Mouse (Mus musculus): ENCODE data around the gene Aldh16a1. TPM values are rescaled to one million over a fixed set of nuclear protein-coding genes. Genes with fewer than 3 reads are reported as not detected.

Aldh16a1 gene
- polyA plus RNA-seq, 1 experiment: 36.9 TPM

GRCm38 (mm10) chr7:45182199-45182601, 27.8 kb upstream of the Aldh16a1 start:
- H3K9ac ChIP-seq (ENCODE audit: low read depth, poor library complexity, severe bottlenecking): peak overlapping the region; percentile 58
- peak; percentile 81 for TF ChIP-seq POLR2A (IDR thresholded peaks at IDR 0.05; ENCODE audit: insufficient read depth, low read length)
- TF ChIP-seq CTCF (IDR thresholded peaks at IDR 0.05; ENCODE audit: low read depth, low read length): no peak

GRCm38 (mm10) chr7:45181540-45181939, 27.2 kb upstream of the Aldh16a1 start:
- TF ChIP-seq EP300 (IDR thresholded peaks at IDR 0.05; ENCODE audit: insufficient read depth, low read depth, low read length) (0 out of 2 replicates have a peak, but pooled peaks have one; percentile 7), CTCF (IDR thresholded peaks at IDR 0.05; ENCODE audit: low read depth, low read length) (peak; percentile 31), POLR2A (IDR thresholded peaks at IDR 0.05; ENCODE audit: insufficient read depth, low read length) (no peak)
- no peaks in the 10 kb centered on the region for H3K9me3 ChIP-seq (replicated peaks; ENCODE audit: control insufficient read depth, insufficient read depth, low read length, poor library complexity, severe bottlenecking)
- H3K27me3 ChIP-seq (ENCODE audit: control insufficient read depth, insufficient read depth, low read length, poor library complexity, severe bottlenecking): peaks cover 2% of the 10 kb centered on the region
- peak overlapping the region; percentile 41 for H3K9ac ChIP-seq (ENCODE audit: low read depth, poor library complexity, severe bottlenecking)
- peak overlapping the region; percentile 71 for H3K4me3 ChIP-seq (ENCODE audit: low read depth, low read length)
- H3K27ac ChIP-seq (ENCODE audit: insufficient read depth, low read length): no peak overlapping the region
- no peaks in the 10 kb centered on the region for H3K4me1 ChIP-seq (ENCODE audit: control insufficient read depth, insufficient read depth, low read length)
- no peaks in the 10 kb centered on the region for H3K36me3 ChIP-seq (ENCODE audit: control insufficient read depth, insufficient read depth, low read length, poor library complexity, severe bottlenecking)

More at GRCm38 (mm10) chr7:45182199-45182601, 27.8 kb upstream of the Aldh16a1 start:
- H3K27ac ChIP-seq (ENCODE audit: insufficient read depth, low read length): no peak overlapping the region
- H3K27me3 ChIP-seq (ENCODE audit: control insufficient read depth, insufficient read depth, low read length, poor library complexity, severe bottlenecking): peaks cover 2% of the 10 kb centered on the region
- H3K4me1 ChIP-seq (ENCODE audit: control insufficient read depth, insufficient read depth, low read length): no peaks in the 10 kb centered on the region
- H3K9me3 ChIP-seq (replicated peaks; ENCODE audit: control insufficient read depth, insufficient read depth, low read length, poor library complexity, severe bottlenecking): no peaks in the 10 kb centered on the region
- H3K36me3 ChIP-seq (ENCODE audit: control insufficient read depth, insufficient read depth, low read length, poor library complexity, severe bottlenecking): no peaks in the 10 kb centered on the region
- H3K4me3 ChIP-seq (ENCODE audit: low read depth, low read length): peak overlapping the region; percentile 71

GRCm38 (mm10) chr7:45180896-45181477, 26.6 kb upstream of the Aldh16a1 start, which contains the start of gene Pth2:
Gene Pth2, plus strand, starts transcription at chr7:45180995.
- H3K27me3 ChIP-seq (ENCODE audit: control insufficient read depth, insufficient read depth, low read length, poor library complexity, severe bottlenecking): peaks cover 6% of the 10 kb centered on the region
- H3K27ac ChIP-seq (ENCODE audit: insufficient read depth, low read length): no peak within 1 kb of the TSS
- H3K9me3 ChIP-seq (replicated peaks; ENCODE audit: control insufficient read depth, insufficient read depth, low read length, poor library complexity, severe bottlenecking): no peaks in the 10 kb centered on the region
- TF ChIP-seq POLR2A (IDR thresholded peaks at IDR 0.05; ENCODE audit: insufficient read depth, low read length) (no peak), EP300 (IDR thresholded peaks at IDR 0.05; ENCODE audit: insufficient read depth, low read depth, low read length) (no peak), CTCF (IDR thresholded peaks at IDR 0.05; ENCODE audit: low read depth, low read length) (no peak)
- no peaks in the 10 kb centered on the region for H3K36me3 ChIP-seq (ENCODE audit: control insufficient read depth, insufficient read depth, low read length, poor library complexity, severe bottlenecking)
- H3K4me1 ChIP-seq (ENCODE audit: control insufficient read depth, insufficient read depth, low read length): no peaks in the 10 kb centered on the region
- H3K9ac ChIP-seq (ENCODE audit: low read depth, poor library complexity, severe bottlenecking): peak within 1 kb of the TSS; percentile 41
- H3K4me3 ChIP-seq (ENCODE audit: low read depth, low read length): peak within 1 kb of the TSS; percentile 71

- Histone ChIP-seq H3K36me3 (ENCODE audit: control insufficient read depth, insufficient read depth, low read length, poor library complexity, severe bottlenecking) (no peaks in the 10 kb centered on the region), H3K27me3 (ENCODE audit: control insufficient read depth, insufficient read depth, low read length, poor library complexity, severe bottlenecking) (peaks cover 6% of the 10 kb centered on the region), H3K9ac (ENCODE audit: low read depth, poor library complexity, severe bottlenecking) (no peak within 1 kb of the TSS), H3K4me3 (ENCODE audit: low read depth, low read length) (no peak within 1 kb of the TSS), H3K27ac (ENCODE audit: insufficient read depth, low read length) (no peak within 1 kb of the TSS), H3K4me1 (ENCODE audit: control insufficient read depth, insufficient read depth, low read length) (no peaks in the 10 kb centered on the region), H3K9me3 (replicated peaks; ENCODE audit: control insufficient read depth, insufficient read depth, low read length, poor library complexity, severe bottlenecking) (no peaks in the 10 kb centered on the region)
- TF ChIP-seq CTCF (IDR thresholded peaks at IDR 0.05; ENCODE audit: low read depth, low read length): no peak
- no peak for TF ChIP-seq EP300 (IDR thresholded peaks at IDR 0.05; ENCODE audit: insufficient read depth, low read depth, low read length)
- TF ChIP-seq POLR2A (IDR thresholded peaks at IDR 0.05; ENCODE audit: insufficient read depth, low read length): no peak
These were observed 25.1 kb upstream of the Aldh16a1 start, which contains the start of gene Gfy for GRCm38 (mm10) chr7:45179469-45179868. Gene Gfy, minus strand, starts transcription at chr7:45179569.

- Histone ChIP-seq H3K36me3 (ENCODE audit: control insufficient read depth, insufficient read depth, low read length, poor library complexity, severe bottlenecking) (no peaks in the 10 kb centered on the region), H3K27me3 (ENCODE audit: control insufficient read depth, insufficient read depth, low read length, poor library complexity, severe bottlenecking) (peaks cover 6% of the 10 kb centered on the region), H3K4me1 (ENCODE audit: control insufficient read depth, insufficient read depth, low read length) (peaks cover 2% of the 10 kb centered on the region), H3K9me3 (replicated peaks; ENCODE audit: control insufficient read depth, insufficient read depth, low read length, poor library complexity, severe bottlenecking) (no peaks in the 10 kb centered on the region), H3K27ac (ENCODE audit: insufficient read depth, low read length) (no peak overlapping the region), H3K9ac (ENCODE audit: low read depth, poor library complexity, severe bottlenecking) (no peak overlapping the region), H3K4me3 (ENCODE audit: low read depth, low read length) (no peak overlapping the region)
- TF ChIP-seq POLR2A (IDR thresholded peaks at IDR 0.05; ENCODE audit: insufficient read depth, low read length) (no peak), CTCF (IDR thresholded peaks at IDR 0.05; ENCODE audit: low read depth, low read length) (no peak), EP300 (IDR thresholded peaks at IDR 0.05; ENCODE audit: insufficient read depth, low read depth, low read length) (no peak)
These were observed 24.2 kb upstream of the Aldh16a1 start for GRCm38 (mm10) chr7:45178550-45178949.

GRCm38 (mm10) chr7:45176356-45176755, 22.0 kb upstream of the Aldh16a1 start:
- no peaks in the 10 kb centered on the region for H3K36me3 ChIP-seq (ENCODE audit: control insufficient read depth, insufficient read depth, low read length, poor library complexity, severe bottlenecking)
- TF ChIP-seq POLR2A (IDR thresholded peaks at IDR 0.05; ENCODE audit: insufficient read depth, low read length) (no peak), EP300 (IDR thresholded peaks at IDR 0.05; ENCODE audit: insufficient read depth, low read depth, low read length) (no peak)
- H3K4me1 ChIP-seq (ENCODE audit: control insufficient read depth, insufficient read depth, low read length): peaks cover 2% of the 10 kb centered on the region
- no peaks in the 10 kb centered on the region for H3K9me3 ChIP-seq (replicated peaks; ENCODE audit: control insufficient read depth, insufficient read depth, low read length, poor library complexity, severe bottlenecking)
- peak overlapping the region; percentile 62 for H3K9ac ChIP-seq (ENCODE audit: low read depth, poor library complexity, severe bottlenecking)
- H3K27me3 ChIP-seq (ENCODE audit: control insufficient read depth, insufficient read depth, low read length, poor library complexity, severe bottlenecking): peaks cover 6% of the 10 kb centered on the region
- H3K27ac ChIP-seq (ENCODE audit: insufficient read depth, low read length): no peak overlapping the region
- H3K4me3 ChIP-seq (ENCODE audit: low read depth, low read length): peak overlapping the region; percentile 55
